Comparison of ENCODE assay signal across 7 mouse cellular contexts in the genomic region with DNA sequence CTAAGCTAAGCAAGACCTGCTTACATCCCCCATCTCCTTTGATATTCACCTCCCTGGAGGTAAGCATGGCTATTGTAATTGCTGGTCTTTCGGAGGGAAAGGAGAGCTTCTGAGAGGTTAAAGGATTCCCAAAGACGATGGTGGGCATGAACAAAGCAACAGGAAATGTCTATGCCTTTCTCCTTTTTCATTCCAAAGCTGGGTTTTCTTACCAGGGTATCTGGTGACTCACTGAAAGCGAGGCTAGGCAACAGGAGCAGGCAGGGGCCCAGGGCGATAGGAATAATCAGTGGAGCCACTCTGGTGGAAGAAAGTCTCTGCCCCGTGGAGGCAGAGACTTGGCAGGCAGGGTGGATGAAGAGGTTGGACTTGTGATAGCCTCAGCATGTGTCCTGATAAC. TPM values are rescaled to one million over a fixed set of nuclear protein-coding genes. Genes with fewer than 3 reads are reported as not detected.
A peak's percentile ranks its signal among the peaks of the same experiment; 100 is the strongest.
DNase-seq lines count a peak whose midpoint lies in the region; ATAC-seq and TF ChIP-seq lines count a peak whose summit lies in the region.

A gene (minus strand): TSS at position 272 of the 400 bp plus-strand sequence.

- H3K9me3 ChIP-seq in lung, postnatal 0 days (ENCODE audit: low read length): no peaks in the 10 kb centered on the region
- no peaks in the 10 kb centered on the region for H3K9me3 ChIP-seq in embryonic facial prominence, embryonic 14.5 days (ENCODE audit: control insufficient read depth, low read length)
- no peaks in the 10 kb centered on the region for H3K9me3 ChIP-seq in stomach, embryonic 14.5 days (ENCODE audit: control insufficient read depth, low read depth, low read length)

- peak within 1 kb of the TSS; percentile 52 for H3K4me3 ChIP-seq in lung, postnatal 0 days (ENCODE audit: low read depth, low read length)
- H3K4me3 ChIP-seq in embryonic facial prominence, embryonic 14.5 days (ENCODE audit: low read depth, low read length): peak within 1 kb of the TSS; percentile 61
- H3K4me3 ChIP-seq in stomach, embryonic 14.5 days (ENCODE audit: low read depth, low read length): peak within 1 kb of the TSS; percentile 64

- peak within 1 kb of the TSS; percentile 62 for H3K9ac ChIP-seq in lung, postnatal 0 days (replicated peaks; ENCODE audit: low read depth)
- H3K9ac ChIP-seq in embryonic facial prominence, embryonic 14.5 days (ENCODE audit: low read depth, low read length): peak within 1 kb of the TSS; percentile 75
- peak within 1 kb of the TSS; percentile 43 for H3K9ac ChIP-seq in stomach, embryonic 14.5 days (replicated peaks; ENCODE audit: low read depth, low read length)

- intact Hi-C loops in left cerebral cortex, postnatal 25 days (cut with DNase I): no loop called here

- no peaks in the 10 kb centered on the region for H3K27me3 ChIP-seq in lung, postnatal 0 days (replicated peaks; ENCODE audit: insufficient read depth, low read length)
- H3K27me3 ChIP-seq in embryonic facial prominence, embryonic 14.5 days (replicated peaks; ENCODE audit: control insufficient read depth, insufficient read depth, low read length): no peaks in the 10 kb centered on the region
- no peaks in the 10 kb centered on the region for H3K27me3 ChIP-seq in stomach, embryonic 14.5 days (ENCODE audit: control insufficient read depth, insufficient read depth, low read length)

- no peak for TF ChIP-seq CTCF in lung, postnatal 0 days (IDR thresholded peaks at IDR 0.05)

- peak within 1 kb of the TSS; percentile 90 for H3K4me2 ChIP-seq in lung, postnatal 0 days (replicated peaks; ENCODE audit: low read depth, low read length)
- H3K4me2 ChIP-seq in embryonic facial prominence, embryonic 14.5 days (ENCODE audit: low read depth, low read length): peak within 1 kb of the TSS; percentile 94
- H3K4me2 ChIP-seq in stomach, embryonic 14.5 days (replicated peaks; ENCODE audit: low read depth, low read length): peak within 1 kb of the TSS; percentile 71

- WGBS in lung, postnatal 0 days: 37% methylated on average over 5 of the region's 5 CpGs
- 18% methylated on average over 5 of the region's 5 CpGs for WGBS in embryonic facial prominence, embryonic 14.5 days
- WGBS in stomach, embryonic 14.5 days: 36% methylated on average over 5 of the region's 5 CpGs

- H3K36me3 ChIP-seq in lung, postnatal 0 days (ENCODE audit: insufficient read depth, low read length): no peaks in the 10 kb centered on the region
- H3K36me3 ChIP-seq in embryonic facial prominence, embryonic 14.5 days (ENCODE audit: control insufficient read depth, insufficient read depth, low read length): no peaks in the 10 kb centered on the region
- no peaks in the 10 kb centered on the region for H3K36me3 ChIP-seq in stomach, embryonic 14.5 days (ENCODE audit: control insufficient read depth, insufficient read depth, low read length)

- no peak for TF ChIP-seq EP300 in lung, postnatal 0 days (IDR thresholded peaks at IDR 0.05)

- no peak for ATAC-seq in lung, postnatal 0 days
- no peak for ATAC-seq in embryonic facial prominence, embryonic 14.5 days (ENCODE audit: low read depth)
- no peak for ATAC-seq in stomach, embryonic 14.5 days (ENCODE audit: insufficient number of reproducible peaks, insufficient read depth, low FRiP score, low read depth)

- DNase-seq in lung, postnatal 0 days (ENCODE audit: low spot score): no peak
- no peak for DNase-seq in lung, postnatal 10 days
- no peak for DNase-seq in embryonic facial prominence, embryonic 14.5 days (ENCODE audit: low spot score)
- DNase-seq in layer of hippocampus, postnatal 25 days (ENCODE audit: extremely low spot score in 1 of 2, low spot score in 1 of 2): no peak
- DNase-seq in left cerebral cortex, postnatal 25 days (ENCODE audit: low spot score in 2 of 2): no peak
- no peak for DNase-seq in urinary bladder, postnatal 25 days (ENCODE audit: low spot score)

- no peaks in the 10 kb centered on the region for H3K4me1 ChIP-seq in lung, postnatal 0 days (ENCODE audit: insufficient read depth, low read depth, low read length)
- peaks cover 15% of the 10 kb centered on the region; the same call in 1 of the 2 replicates for H3K4me1 ChIP-seq in embryonic facial prominence, embryonic 14.5 days (ENCODE audit: control insufficient read depth, insufficient read depth, low read length)
- peaks cover 8% of the 10 kb centered on the region for H3K4me1 ChIP-seq in stomach, embryonic 14.5 days (ENCODE audit: control insufficient read depth, insufficient read depth, low read length)

- peak within 1 kb of the TSS; percentile 52 for H3K27ac ChIP-seq in lung, postnatal 0 days (ENCODE audit: low read length)
- peak within 1 kb of the TSS; percentile 68; the same call in 1 of the 2 replicates for H3K27ac ChIP-seq in embryonic facial prominence, embryonic 14.5 days (replicated peaks; ENCODE audit: low read depth, low read length)
- H3K27ac ChIP-seq in stomach, embryonic 14.5 days (ENCODE audit: low read length): peak within 1 kb of the TSS; percentile 49; the same call in 1 of the 2 replicates

RNA-seq across cellular contexts. Expression of the gene that starts here (rescaled TPM):
- polyA plus RNA-seq in lung, postnatal 0 days (2015; fragmentation: Nextera tagmentation; extraction: Ambion mirVana): 33.4 and 42.9 TPM in 2 replicates
- polyA plus RNA-seq in embryonic facial prominence, embryonic 14.5 days (2014; fragmentation: Nextera tagmentation; extraction: Ambion mirVana): 23.1 and 26.0 TPM in 2 replicates
- 10 to 100 TPM; 38.4 to 39.2 TPM for total RNA-seq in layer of hippocampus, postnatal 25 days (2021)
- polyA plus RNA-seq in stomach, embryonic 14.5 days (2014; fragmentation: Nextera tagmentation; extraction: Ambion mirVana): 32.6 and 36.5 TPM in 2 replicates
- total RNA-seq in left cerebral cortex, postnatal 25 days (2021): 10 to 100 TPM in 1 of 2 experiments, 1 to 10 TPM in 1; 7.9 to 12.2 TPM
